Mouse (Mus musculus): Measurements from ENCODE around the gene Atxn1. TPM values are rescaled to one million over a fixed set of nuclear protein-coding genes. Genes with fewer than 3 reads are reported as not detected.

The Atxn1 gene
- total and polyA plus RNA-seq, 3 experiments: 8.0 to 13.1 (median 9.7) TPM

GRCm38 (mm10) chr13:45842511-45843055 lies 122.2 kb downstream of the Atxn1 start:
- Histone ChIP-seq H3K4me2 (ENCODE audit: insufficient read depth, low read depth, poor library complexity, severe bottlenecking) (no peak overlapping the region), H3K4me3 (replicated peaks in 1 of 3; ENCODE audit: low read depth in 2 of 3, low read length in 2 of 3, poor library complexity in 1 of 3) (no peak overlapping the region), H3K9me3 (replicated peaks; ENCODE audit: low read length) (no peaks in the 10 kb centered on the region), H3K36me3 (replicated peaks in 1 of 2; ENCODE audit: control insufficient read depth in 1 of 2, insufficient read depth in 1 of 2, low read length in 1 of 2) (peaks cover 20 to 79% of the 10 kb centered on the region in 2 experiments), H3K9ac (ENCODE audit: insufficient read depth, low read depth) (no peak overlapping the region), H3K4me1 (ENCODE audit: control insufficient read depth in 1 of 2, insufficient read depth in 2 of 2) (peaks cover 14 to 35% of the 10 kb centered on the region in 2 experiments), H3K27ac (ENCODE audit: insufficient read depth, low read depth) (no peak overlapping the region), H3K79me2 (replicated peaks; ENCODE audit: control insufficient read depth, extremely low read depth, insufficient read depth, poor library complexity, severe bottlenecking) (peaks cover 25% of the 10 kb centered on the region), H3K27me3 (replicated peaks) (no peaks in the 10 kb centered on the region)
- no peak for DNase-seq (ENCODE audit: extremely low read depth)
- TF ChIP-seq TBP (conservative IDR thresholded peaks at IDR 0.05; ENCODE audit: low read depth, low read length) (no peak), TCF12 (IDR thresholded peaks at IDR 0.05; ENCODE audit: low read depth, low read length) (no peak), NELFE (IDR thresholded peaks at IDR 0.05; ENCODE audit: low read depth, low read length) (no peak), POLR2A (IDR thresholded peaks at IDR 0.05; ENCODE audit: low read depth, low read length) (no peak), ZC3H11A (IDR thresholded peaks at IDR 0.05; ENCODE audit: low read depth, low read length) (no peak), BHLHE40 (IDR thresholded peaks at IDR 0.05; ENCODE audit: low read depth, low read length) (no peak)
- in situ Hi-C loops (cut with MboI; ENCODE audit: low pct_ligation_motif_present, low pct_unique_long_range_greater_than_20kb, low sequenced_read_pairs): no loop called here
- dilution Hi-C loops (cut with MboI; ENCODE audit: extremely low pct_ligation_motif_present, extremely low pct_unique_long_range_greater_than_20kb, low sequenced_read_pairs): no loop called here

- TF ChIP-seq ZNF384 (IDR thresholded peaks at IDR 0.05; ENCODE audit: low read depth, low read length): no peak
- TF ChIP-seq ETS1 (conservative IDR thresholded peaks at IDR 0.05; ENCODE audit: low read depth, low read length): 0 out of 2 replicates have a peak, but pooled peaks have one; percentile 35
- TF ChIP-seq CTCF (conservative IDR thresholded peaks at IDR 0.05 in 1 of 2, IDR thresholded peaks at IDR 0.05 in 1 of 2; ENCODE audit: low read depth in 2 of 2, low read length in 2 of 2): no peak
- no peak for TF ChIP-seq USF2 (conservative IDR thresholded peaks at IDR 0.05; ENCODE audit: low read depth, low read length)
- TF ChIP-seq IRF4 (IDR thresholded peaks at IDR 0.05; ENCODE audit: low read depth, low read length): peak; percentile 65; the same call in 1 of the 2 replicates
- no peak for TF ChIP-seq NELFE (IDR thresholded peaks at IDR 0.05; ENCODE audit: low read depth, low read length)
- TF ChIP-seq JUN (IDR thresholded peaks at IDR 0.05; ENCODE audit: insufficient read depth, low read depth, low read length): no peak
- TF ChIP-seq KAT2A (IDR thresholded peaks at IDR 0.05; ENCODE audit: insufficient replicate concordance, low read length): no peak
- no peak for TF ChIP-seq TCF12 (IDR thresholded peaks at IDR 0.05; ENCODE audit: low read depth, low read length)
- no peak for TF ChIP-seq CHD2 (IDR thresholded peaks at IDR 0.05; ENCODE audit: low read length)
- peak; percentile 6; the same call in 1 of the 2 replicates for TF ChIP-seq EP300 (IDR thresholded peaks at IDR 0.05; ENCODE audit: low read length)
- TF ChIP-seq MAFK (IDR thresholded peaks at IDR 0.05; ENCODE audit: insufficient replicate concordance, low read length): no peak
- TF ChIP-seq SIN3A (IDR thresholded peaks at IDR 0.05; ENCODE audit: low read length): no peak
- TF ChIP-seq POLR2A (IDR thresholded peaks at IDR 0.05; ENCODE audit: low read depth, low read length): no peak
- no peak; the same call in 1 of the 2 replicates for TF ChIP-seq JUND (conservative IDR thresholded peaks at IDR 0.05; ENCODE audit: low read depth, low read length)
- TF ChIP-seq MAZ (IDR thresholded peaks at IDR 0.05; ENCODE audit: low read depth, low read length): no peak
- peaks cover 18% of the 10 kb centered on the region for H3K79me2 ChIP-seq (replicated peaks; ENCODE audit: control insufficient read depth, extremely low read depth, insufficient read depth, poor library complexity, severe bottlenecking)
- dilution Hi-C loops (cut with MboI; ENCODE audit: extremely low pct_ligation_motif_present, extremely low pct_unique_long_range_greater_than_20kb, low sequenced_read_pairs) (no loop called here), in situ Hi-C loops (cut with MboI; ENCODE audit: low pct_ligation_motif_present, low pct_unique_long_range_greater_than_20kb, low sequenced_read_pairs) (no loop called here)
- peaks cover 21 to 76% of the 10 kb centered on the region in 2 experiments for H3K36me3 ChIP-seq (replicated peaks in 1 of 2; ENCODE audit: control insufficient read depth in 1 of 2, insufficient read depth in 1 of 2, low read length in 1 of 2)
- no peak overlapping the region for H3K4me3 ChIP-seq (replicated peaks in 1 of 3; ENCODE audit: low read depth in 2 of 3, low read length in 2 of 3, poor library complexity in 1 of 3)
- H3K9ac ChIP-seq (ENCODE audit: insufficient read depth, low read depth): no peak overlapping the region
- H3K27me3 ChIP-seq (replicated peaks): no peaks in the 10 kb centered on the region
- peaks cover 26 to 54% of the 10 kb centered on the region in 2 experiments for H3K4me1 ChIP-seq (ENCODE audit: control insufficient read depth in 1 of 2, insufficient read depth in 2 of 2)
- DNase-seq (ENCODE audit: extremely low read depth): no peak
- peaks cover under 1% of the 10 kb centered on the region for H3K9me3 ChIP-seq (replicated peaks; ENCODE audit: low read length)
- peak overlapping the region; percentile 16; the same call in 1 of the 2 replicates for H3K27ac ChIP-seq (ENCODE audit: insufficient read depth, low read depth)
- H3K4me2 ChIP-seq (ENCODE audit: insufficient read depth, low read depth, poor library complexity, severe bottlenecking): no peak overlapping the region
Measured at GRCm38 (mm10) chr13:45839901-45840300, 124.9 kb downstream of the Atxn1 start.
